Mouse (Mus musculus) ES-Bruce4 (cell line): ENCODE results near the gene Mcl1. TPM values are rescaled to one million over a fixed set of nuclear protein-coding genes. Genes with fewer than 3 reads are reported as not detected.

ENCODE experiments used
- H3K27ac ChIP-seq: 2 replicates; pipeline ENCODE4 v1.5.1; 2012; ENCODE audit warnings: low read length, inconsistent platforms; ENCODE audit not compliant: insufficient read depth
- H3K27me3 ChIP-seq: 2 replicates; pipeline ENCODE4 v1.6.1; 2012; ENCODE audit warnings: mild to moderate bottlenecking, low read length, inconsistent platforms; ENCODE audit not compliant: control insufficient read depth, poor library complexity, insufficient read depth, severe bottlenecking
- H3K36me3 ChIP-seq: 2 replicates; pipeline ENCODE4 v1.6.1; 2012; ENCODE audit warnings: inconsistent platforms, mild to moderate bottlenecking, low read length, moderate library complexity; ENCODE audit not compliant: control insufficient read depth, poor library complexity, insufficient read depth, severe bottlenecking
- H3K4me1 ChIP-seq: one replicate; pipeline ENCODE4 v1.8.1; 2011; ENCODE audit warnings: low read length; ENCODE audit not compliant: control insufficient read depth, insufficient read depth
- H3K4me3 ChIP-seq: 2 replicates; pipeline ENCODE4 v1.5.1; 2011; ENCODE audit warnings: low read depth, mild to moderate bottlenecking, low read length
- H3K9ac ChIP-seq: 2 replicates; pipeline ENCODE4 v1.6.1; 2012; ENCODE audit warnings: low read depth, mild to moderate bottlenecking, inconsistent platforms; ENCODE audit not compliant: poor library complexity, severe bottlenecking
- H3K9me3 ChIP-seq: replicated peaks from 2 replicates; pipeline ENCODE4 v1.6.1; 2012; ENCODE audit warnings: mild to moderate bottlenecking, low read length, inconsistent platforms; ENCODE audit not compliant: control insufficient read depth, poor library complexity, insufficient read depth, severe bottlenecking
- CTCF ChIP-seq: IDR thresholded peaks from one replicate; pipeline ENCODE4 v1.8.1; 2011; ENCODE audit warnings: low read depth, low read length
- EP300 ChIP-seq: IDR thresholded peaks from 2 replicates; pipeline ENCODE4 v1.6.1; 2011; ENCODE audit warnings: low read depth, low read length; ENCODE audit not compliant: insufficient read depth
- POLR2A ChIP-seq: IDR thresholded peaks from one replicate; pipeline ENCODE4 v1.8.1; 2011; ENCODE audit warnings: low read length; ENCODE audit not compliant: insufficient read depth
- polyA plus RNA-seq: library from polyadenylated mRNA; stranded (reverse); fragments of >200 nt; gene quantifications from 2 replicates; pipeline ENCODE4 v1.2.4, GENCODE M21; 2011; ENCODE audit warnings: low read depth; ENCODE audit not compliant: missing spikeins, insufficient read depth, insufficient read length

Gene Mcl1
- polyA plus RNA-seq, 1 experiment, result 264 TPM

GRCm38 (mm10) chr3:95707497-95707896, 48.9 kb downstream of the Mcl1 start:
- Histone ChIP-seq H3K4me1 (peaks cover 3% of the 10 kb centered on the region), H3K4me3 (no peak overlapping the region), H3K36me3 (no peaks in the 10 kb centered on the region), H3K9me3 (peaks cover 2% of the 10 kb centered on the region; the same call in 1 of the 2 replicates), H3K9ac (no peak overlapping the region), H3K27me3 (no peaks in the 10 kb centered on the region), H3K27ac (no peak overlapping the region)
- TF ChIP-seq POLR2A (no peak), CTCF (no peak), EP300 (no peak)

- H3K4me1 ChIP-seq, result no peaks in the 10 kb centered on the region
- peaks cover 5% of the 10 kb centered on the region; the same call in 1 of the 2 replicates for H3K9me3 ChIP-seq
- H3K4me3 ChIP-seq, result no peak overlapping the region
- no peaks in the 10 kb centered on the region for H3K36me3 ChIP-seq
- TF ChIP-seq CTCF, result no peak
- TF ChIP-seq POLR2A, result no peak
- TF ChIP-seq EP300, result no peak
- no peak overlapping the region for H3K9ac ChIP-seq
- H3K27me3 ChIP-seq, result no peaks in the 10 kb centered on the region
- H3K27ac ChIP-seq, result no peak overlapping the region
Measured at GRCm38 (mm10) chr3:95709044-95709443, 50.5 kb downstream of the Mcl1 start.

- no peak overlapping the region for H3K4me3 ChIP-seq
- no peaks in the 10 kb centered on the region for H3K27me3 ChIP-seq
- H3K36me3 ChIP-seq, result no peaks in the 10 kb centered on the region
- peaks cover 5% of the 10 kb centered on the region; the same call in 1 of the 2 replicates for H3K9me3 ChIP-seq
- H3K27ac ChIP-seq, result no peak overlapping the region
- TF ChIP-seq EP300, result no peak
- TF ChIP-seq POLR2A, result no peak
- TF ChIP-seq CTCF, result no peak
- no peaks in the 10 kb centered on the region for H3K4me1 ChIP-seq
- no peak overlapping the region for H3K9ac ChIP-seq
Measured at GRCm38 (mm10) chr3:95709967-95710366, 51.4 kb downstream of the Mcl1 start.

Other genes starting within 250 kb of the Mcl1 start
- gene Arnt, start 224.4 kb upstream of the Mcl1 start, polyA plus RNA-seq, result 70.9 and 75.5 TPM in 2 replicates
- gene Ctsk, start 159.5 kb upstream of the Mcl1 start, polyA plus RNA-seq, result not detected in 2 replicates
- not detected in 2 replicates for gene Ctss, start 132.0 kb upstream of the Mcl1 start, polyA plus RNA-seq
- gene Hormad1, start 99.1 kb upstream of the Mcl1 start, polyA plus RNA-seq, result 4.6 and 5.0 TPM in 2 replicates
- gene Golph3l, start 69.9 kb upstream of the Mcl1 start, polyA plus RNA-seq, result 39.0 and 40.7 TPM in 2 replicates
- 67.4 and 68.5 TPM in 2 replicates for gene Ensa, start 33.8 kb upstream of the Mcl1 start, polyA plus RNA-seq
- gene Adamtsl4, start 29.1 kb downstream of the Mcl1 start, polyA plus RNA-seq, result 6.9 and 10.1 TPM in 2 replicates
- gene Ecm1, start 80.8 kb downstream of the Mcl1 start, polyA plus RNA-seq, result 9.9 and 17.4 TPM in 2 replicates
- 74.5 and 78.3 TPM in 2 replicates for gene Tars2, start 101.4 kb downstream of the Mcl1 start, polyA plus RNA-seq
- gene Rprd2, start 160.1 kb downstream of the Mcl1 start, polyA plus RNA-seq, result 51.4 and 58.6 TPM in 2 replicates
- gene Prpf3, start 197.1 kb downstream of the Mcl1 start, polyA plus RNA-seq, result 92.4 and 100 TPM in 2 replicates
- gene Mrps21, start 212.7 kb downstream of the Mcl1 start, polyA plus RNA-seq, result 142 and 163 TPM in 2 replicates
- 5.9 and 7.6 TPM in 2 replicates for gene Ciart, start 223.5 kb downstream of the Mcl1 start, polyA plus RNA-seq
- 3.6 and 5.4 TPM in 2 replicates for gene BC028528, start 233.2 kb downstream of the Mcl1 start, polyA plus RNA-seq
- gene Aph1a, start 235.2 kb downstream of the Mcl1 start, polyA plus RNA-seq, result 44.3 and 48.3 TPM in 2 replicates
- 2.4 and 3.3 TPM in 2 replicates for gene Car14, start 245.9 kb downstream of the Mcl1 start, polyA plus RNA-seq